Mouse (Mus musculus) kidney, adult 2 months (tissue): ENCODE measurements around the gene Elovl5.

Experiments
- CTCF ChIP-seq: fragments of 200-500 bp; conservative IDR thresholded peaks from 2 replicates; pipeline ENCODE4 v1.5.1; 2011; ENCODE audit warnings: low read depth, mild to moderate bottlenecking, control low read depth, low read length, moderate library complexity, mixed read lengths; ENCODE audit not compliant: insufficient read depth, insufficient read length
- POLR2A ChIP-seq: fragments of 200-500 bp; IDR thresholded peaks from one replicate; pipeline ENCODE4 v1.6.1; 2011; ENCODE audit warnings: low read depth, low read length, control low read depth

DNA sequence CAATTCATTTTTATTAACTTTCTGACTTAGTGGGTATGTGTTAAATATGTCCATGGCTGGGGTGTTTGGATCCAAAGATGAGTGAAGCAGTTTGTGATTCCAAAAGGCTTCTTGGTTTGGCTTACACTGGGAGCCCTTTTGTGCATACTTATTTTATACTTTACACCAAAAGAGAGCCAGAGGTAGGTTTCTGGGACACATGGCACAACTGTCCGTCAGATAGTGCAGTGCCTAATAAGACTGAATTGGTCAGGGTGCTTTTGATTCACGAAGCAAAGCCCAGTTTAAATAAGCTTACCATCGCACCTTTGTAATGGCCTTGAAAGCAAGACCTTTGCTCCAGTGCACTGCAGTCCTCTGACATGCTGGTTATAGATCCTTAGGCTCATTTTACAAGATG, 3.3 kb downstream of the Elovl5 start:
- TF ChIP-seq CTCF (no peak), POLR2A (no peak)
